Mouse (Mus musculus): Measurements from ENCODE around the gene A330070K13Rik. TPM values are rescaled to one million over a fixed set of nuclear protein-coding genes. Genes with fewer than 3 reads are reported as not detected.

A330070K13Rik gene
- total RNA-seq, 2 experiments from 2014 or later, result not detected

DNA sequence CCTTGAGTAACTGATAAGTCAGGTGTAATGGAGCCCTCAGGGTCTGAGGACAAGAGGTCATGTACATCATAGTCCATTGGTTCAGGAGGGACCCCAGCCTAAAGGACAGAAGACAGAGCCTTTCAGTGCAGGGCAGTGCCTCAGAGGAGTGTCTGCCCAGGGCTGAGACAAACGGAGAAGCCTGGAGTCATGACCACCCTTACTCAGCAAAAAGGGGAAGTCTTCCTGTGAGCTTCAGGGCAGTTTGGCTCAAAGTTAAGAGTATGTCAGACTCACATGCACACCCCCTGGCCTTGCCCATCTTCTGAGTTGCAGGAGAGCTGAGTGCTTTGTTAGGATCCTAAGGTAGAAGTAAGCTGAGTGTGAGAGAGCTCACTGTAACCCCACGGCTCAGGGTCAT lies 54.5 kb downstream of the A330070K13Rik start:
- DNase-seq, result no peak

Other genes with a start within 250 kb of the A330070K13Rik start
- gene Kctd7, start 239.8 kb downstream of the A330070K13Rik start, total RNA-seq (2021), result 1 to 10 TPM; 5.3 to 8.5 TPM
- 10 to 100 TPM; 35.6 to 41.5 TPM for gene Rabgef1, start 212.8 kb downstream of the A330070K13Rik start, total RNA-seq (2021)
- gene Tmem248, start 167.6 kb downstream of the A330070K13Rik start, total RNA-seq (2021), result 10 to 100 TPM; 48.6 to 54.3 TPM
- 10 to 100 TPM; 65.6 to 68.5 TPM for gene Sbds, start 129.1 kb downstream of the A330070K13Rik start, total RNA-seq (2021)
- 10 to 100 TPM; 17.8 to 21.4 TPM for gene Tyw1, start 129.0 kb downstream of the A330070K13Rik start, total RNA-seq (2021)
- 10 to 100 TPM; 26.8 to 33.5 TPM for gene Caln1, start 15.2 kb downstream of the A330070K13Rik start, total RNA-seq (2021)

All from adrenal gland, postnatal 10 days (tissue).